Mouse (Mus musculus) liver, adult 2 months (tissue): ENCODE results near the gene Ccl7. TPM values are rescaled to one million over a fixed set of nuclear protein-coding genes. Genes with fewer than 3 reads are reported as not detected.

Experiments used
- DNase-seq: peaks from one replicate; pipeline ENCODE4 v3.0.0-alpha.2; 2011; ENCODE audit warnings: low read depth, low spot score; ENCODE audit errors: extremely low read depth
- H3K27ac ChIP-seq: fragments of 200-500 bp; replicated peaks from 2 replicates; pipeline ENCODE4 v1.5.1; 2012; ENCODE audit warnings: low read depth, mild to moderate bottlenecking, control low read depth, inconsistent platforms, low read length; ENCODE audit not compliant: insufficient read depth
- H3K27me3 ChIP-seq: fragments of 200-500 bp; 2 replicates; pipeline ENCODE4 v1.6.1; 2012; ENCODE audit warnings: mild to moderate bottlenecking, moderate library complexity, low read length, inconsistent platforms; ENCODE audit not compliant: control insufficient read depth, insufficient read depth
- H3K36me3 ChIP-seq: fragments of 200-500 bp; 2 replicates; pipeline ENCODE4 v1.6.1; 2012; ENCODE audit warnings: low read length, inconsistent platforms; ENCODE audit not compliant: control insufficient read depth, insufficient read depth
- H3K4me1 ChIP-seq: fragments of 200-500 bp; 2 replicates; pipeline ENCODE4 v1.6.1; 2011; ENCODE audit warnings: low read length; ENCODE audit not compliant: control insufficient read depth, insufficient read depth
- H3K4me3 ChIP-seq: fragments of 200-500 bp; 2 replicates; pipeline ENCODE4 v1.5.1; 2011; ENCODE audit warnings: low read depth, mild to moderate bottlenecking, control low read depth, low read length, moderate library complexity; ENCODE audit not compliant: insufficient read depth
- H3K79me2 ChIP-seq: fragments of 200-500 bp; 2 replicates; pipeline ENCODE4 v1.6.1; 2012; ENCODE audit warnings: inconsistent platforms, mild to moderate bottlenecking, low read length, moderate library complexity; ENCODE audit not compliant: control insufficient read depth, insufficient read depth
- H3K9ac ChIP-seq: fragments of 200-500 bp; 2 replicates; pipeline ENCODE4 v1.6.1; 2012; ENCODE audit warnings: low read depth, mild to moderate bottlenecking, control low read depth, inconsistent platforms, low read length
- CTCF ChIP-seq: fragments of 200-500 bp; IDR thresholded peaks from 2 replicates; pipeline ENCODE4 v1.5.1; 2011; ENCODE audit warnings: low read depth, low read length, control low read depth
- POLR2A ChIP-seq: fragments of 200-500 bp; IDR thresholded peaks from 2 replicates; pipeline ENCODE4 v1.6.1; 2011; ENCODE audit warnings: low read length, control low read depth; ENCODE audit not compliant: insufficient read depth; ENCODE audit errors: extremely low read depth
- WGBS: fragments of 180-500 bp; shearing (Covaris S2); methylation state at CpG from one replicate; pipeline ENCODE4 v1.1.7; 2018; 5-methylcytosine and 5-hydroxymethylcytosine counted together
- polyA plus RNA-seq: library from polyadenylated mRNA; depleted of rRNA; stranded (reverse); fragments of >200 nt; gene quantifications from 2 replicates; pipeline ENCODE4 v1.2.3, GENCODE M21; 2012
- total RNA-seq: library from RNA; depleted of rRNA; stranded (reverse); fragments of >200 nt; gene quantifications from 2 replicates; pipeline ENCODE4 v1.2.3, GENCODE M21; 2014

Gene Ccl7
- total and polyA plus RNA-seq, 2 experiments = 0.18 TPM; not detected in 1

DNA sequence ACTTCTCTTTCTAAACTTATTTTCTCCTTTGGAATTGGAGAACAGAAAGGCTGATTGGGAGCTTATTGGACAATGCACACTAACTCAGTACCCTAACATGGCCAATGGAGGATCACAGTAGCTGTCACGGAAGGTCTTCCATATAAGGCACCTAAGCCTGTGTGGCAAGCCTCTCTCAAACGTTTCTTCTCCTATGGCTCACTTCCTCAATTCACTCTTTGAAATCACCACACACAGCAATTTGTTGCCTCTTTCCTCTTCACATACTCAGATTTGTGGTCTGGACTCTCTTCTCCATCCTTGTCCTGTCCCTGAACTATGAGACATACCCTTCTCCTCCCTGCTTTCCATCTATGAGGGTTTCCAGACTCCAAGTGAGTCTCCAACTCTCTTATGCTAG, 40.7 kb upstream of the Ccl7 start:
- TF ChIP-seq POLR2A = no peak
- TF ChIP-seq CTCF = no peak
- WGBS = 73% methylated on average over 2 of the region's 2 CpGs

DNA sequence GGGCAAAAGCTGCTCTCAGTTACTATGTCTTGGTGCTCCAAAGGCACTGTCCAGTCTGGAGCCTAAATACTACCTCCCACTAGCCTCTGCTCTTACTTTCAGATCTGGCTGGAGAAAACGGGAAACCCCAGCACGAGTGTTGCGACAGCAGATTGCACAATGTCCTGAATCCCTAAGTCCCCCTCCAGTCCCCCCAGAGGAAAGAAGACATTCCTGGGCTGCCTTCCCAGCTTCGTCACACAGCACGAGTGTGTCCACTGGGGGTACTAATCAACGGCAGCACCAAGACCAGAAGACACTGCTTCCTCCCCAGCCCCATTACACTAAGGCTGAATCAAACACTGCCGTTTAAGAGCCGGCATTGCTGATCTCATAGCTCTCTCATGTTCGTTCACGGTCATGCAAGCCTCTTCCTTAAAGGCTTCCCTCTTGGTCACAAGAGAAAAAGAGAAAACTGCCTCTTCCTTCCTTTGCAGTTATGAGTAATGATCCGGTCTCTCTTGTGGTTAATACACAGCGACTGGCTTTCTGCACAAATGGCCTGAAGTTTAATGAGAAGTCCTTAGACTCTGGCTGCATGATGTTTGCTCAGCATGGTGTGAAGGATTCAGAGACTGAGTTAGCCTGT, 38.6 kb upstream of the Ccl7 start:
- H3K4me3 ChIP-seq = no peak overlapping the region; the same call in 1 of the 2 replicates
- H3K36me3 ChIP-seq = no peaks in the 10 kb centered on the region
- WGBS = 27% methylated on average over 12 of the region's 12 CpGs
- no peaks in the 10 kb centered on the region for H3K79me2 ChIP-seq
- TF ChIP-seq POLR2A (no peak), CTCF (no peak)
- H3K27me3 ChIP-seq = no peaks in the 10 kb centered on the region
- H3K9ac ChIP-seq = peak overlapping the region; percentile 50; the same call in 1 of the 2 replicates
- H3K27ac ChIP-seq = peak overlapping the region; percentile 69; the same call in 1 of the 2 replicates
- peak; percentile 83 for DNase-seq
- H3K4me1 ChIP-seq = peaks cover 15% of the 10 kb centered on the region

More for the DNA sequence above, 40.7 kb upstream of the Ccl7 start:
- H3K36me3 ChIP-seq = no peaks in the 10 kb centered on the region
- peak; percentile 25 for DNase-seq
- H3K27me3 ChIP-seq = no peaks in the 10 kb centered on the region
- no peak overlapping the region for H3K4me3 ChIP-seq
- peaks cover 5% of the 10 kb centered on the region for H3K4me1 ChIP-seq
- H3K27ac ChIP-seq = no peak overlapping the region
- H3K79me2 ChIP-seq = no peaks in the 10 kb centered on the region
- H3K9ac ChIP-seq = no peak overlapping the region

DNA sequence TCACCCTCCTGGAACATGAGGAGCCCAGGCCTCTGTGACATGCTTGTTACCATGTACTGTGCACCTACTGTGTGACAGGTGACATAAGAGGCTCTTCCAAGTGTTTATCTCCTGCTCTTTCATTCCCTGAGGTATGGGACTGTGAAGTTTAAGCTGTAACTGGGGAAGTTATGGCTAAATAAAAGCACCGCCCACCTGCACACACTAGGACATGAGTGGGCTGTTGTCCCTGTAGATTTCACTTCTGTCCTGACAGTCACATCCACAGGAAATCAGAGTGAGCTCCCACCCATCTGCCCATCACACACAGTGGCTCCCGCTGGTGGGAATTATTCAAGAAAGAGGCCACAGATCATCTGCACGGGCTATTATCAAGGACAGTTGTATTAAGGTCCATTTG, 35.4 kb upstream of the Ccl7 start:
- WGBS = 93% methylated on average over 3 of the region's 3 CpGs
- H3K9ac ChIP-seq = no peak overlapping the region
- H3K79me2 ChIP-seq = no peaks in the 10 kb centered on the region
- H3K4me3 ChIP-seq = no peak overlapping the region
- no peak for DNase-seq
- H3K27ac ChIP-seq = no peak overlapping the region
- TF ChIP-seq CTCF = no peak
- TF ChIP-seq POLR2A = no peak
- H3K36me3 ChIP-seq = no peaks in the 10 kb centered on the region
- H3K4me1 ChIP-seq = peaks cover 20% of the 10 kb centered on the region
- no peaks in the 10 kb centered on the region for H3K27me3 ChIP-seq

DNA sequence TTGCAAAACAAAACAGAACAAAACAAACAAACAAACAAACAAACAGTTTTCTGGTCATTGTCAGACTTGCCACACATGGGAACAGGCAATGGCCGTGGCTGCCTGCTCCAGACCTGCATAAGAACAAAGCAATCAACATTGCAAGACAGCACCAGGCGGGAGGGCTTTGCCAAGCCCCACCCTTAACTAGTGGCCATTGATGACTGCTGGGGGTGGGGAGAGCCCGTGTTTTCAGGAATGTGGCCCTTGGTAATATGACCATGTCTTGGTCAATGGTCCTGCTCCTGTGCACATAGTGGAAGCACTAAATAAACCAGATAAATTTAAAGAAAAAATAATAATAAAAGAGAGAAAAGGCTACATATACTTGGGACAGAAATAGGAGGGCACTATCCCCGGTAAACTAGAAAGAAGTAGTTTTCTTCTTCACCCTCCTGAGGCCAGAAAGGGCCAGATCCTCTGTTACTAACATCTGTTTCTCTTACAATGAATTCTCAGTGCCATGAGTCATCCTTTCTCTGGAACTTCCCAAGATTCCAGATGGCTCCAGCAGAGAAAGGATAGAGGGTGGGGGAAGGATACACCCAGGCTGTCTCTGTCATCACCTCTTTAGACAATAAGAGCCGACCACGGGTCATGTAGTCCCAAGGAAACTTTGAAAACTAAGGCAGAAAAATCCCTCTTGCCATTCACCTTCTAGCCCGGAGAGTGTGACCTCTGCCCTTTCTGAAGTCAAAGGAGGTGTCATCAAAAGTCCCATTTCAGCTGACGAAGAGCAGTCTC, 33.9 kb upstream of the Ccl7 start:
- DNase-seq = no peak
- Histone ChIP-seq H3K79me2 (no peaks in the 10 kb centered on the region), H3K27me3 (no peaks in the 10 kb centered on the region), H3K4me1 (peaks cover 27% of the 10 kb centered on the region), H3K36me3 (no peaks in the 10 kb centered on the region), H3K4me3 (no peak overlapping the region), H3K27ac (no peak overlapping the region), H3K9ac (no peak overlapping the region)
- TF ChIP-seq POLR2A (no peak), CTCF (no peak)
- WGBS = 74% methylated on average over 8 of the region's 8 CpGs

DNA sequence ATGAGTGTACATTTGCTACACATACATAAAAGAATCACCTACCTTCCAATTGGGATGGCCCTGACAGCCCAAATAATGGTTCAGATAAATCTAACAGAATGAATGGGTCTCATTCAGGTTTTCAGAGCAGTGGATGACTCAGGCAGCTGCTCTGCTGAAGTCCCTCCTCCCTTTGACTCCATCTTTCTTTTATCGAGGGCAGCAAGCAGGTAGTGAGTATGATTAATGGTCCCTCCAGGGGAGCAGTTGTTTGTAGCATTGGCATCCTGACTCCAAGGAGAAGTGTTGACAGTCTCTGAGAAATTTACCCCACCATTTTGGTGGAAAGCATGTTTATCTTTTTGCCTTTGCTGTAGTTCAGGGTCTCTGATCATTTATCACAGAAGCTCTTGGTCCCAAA, 31.8 kb upstream of the Ccl7 start:
- TF ChIP-seq POLR2A (no peak), CTCF (no peak)
- no peak for DNase-seq
- no peak overlapping the region for H3K4me3 ChIP-seq
- 77% methylated on average over 1 of the region's 1 CpGs for WGBS
- H3K9ac ChIP-seq = no peak overlapping the region
- no peaks in the 10 kb centered on the region for H3K27me3 ChIP-seq
- no peaks in the 10 kb centered on the region for H3K79me2 ChIP-seq
- H3K4me1 ChIP-seq = peaks cover 24% of the 10 kb centered on the region
- no peak overlapping the region for H3K27ac ChIP-seq
- no peaks in the 10 kb centered on the region for H3K36me3 ChIP-seq

DNA sequence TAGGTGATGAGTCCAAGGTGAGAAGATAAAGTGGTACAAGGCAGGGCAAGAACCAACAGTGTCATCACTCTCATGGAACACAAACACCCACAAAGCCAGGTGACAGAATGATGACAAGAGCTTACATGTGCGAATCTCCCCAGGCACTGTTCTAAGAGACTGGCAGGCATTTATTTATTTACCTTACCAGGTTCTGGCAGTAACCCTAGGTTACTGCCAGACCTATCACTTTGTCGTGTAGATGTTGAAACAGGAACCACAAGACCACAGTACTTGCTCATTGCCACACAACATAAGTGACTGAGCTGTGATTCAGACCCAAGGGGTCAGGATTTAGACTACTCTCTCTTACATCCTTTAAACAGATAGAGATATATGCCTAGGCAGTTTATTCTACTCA, 30.4 kb upstream of the Ccl7 start:
- Histone ChIP-seq H3K27ac (no peak overlapping the region; the same call in 1 of the 2 replicates), H3K27me3 (no peaks in the 10 kb centered on the region), H3K4me3 (no peak overlapping the region), H3K79me2 (no peaks in the 10 kb centered on the region), H3K4me1 (peaks cover 32% of the 10 kb centered on the region), H3K36me3 (no peaks in the 10 kb centered on the region), H3K9ac (no peak overlapping the region)
- DNase-seq = peak; percentile 91
- WGBS = 15% methylated on average over 2 of the region's 2 CpGs
- no peak for TF ChIP-seq CTCF
- TF ChIP-seq POLR2A = no peak
